Mouse (Mus musculus) layer of hippocampus, postnatal 36 days (tissue): ENCODE data around the gene Fam177a. TPM values are rescaled to one million over a fixed set of nuclear protein-coding genes. Genes with fewer than 3 reads are reported as not detected.
"Not testable (repeated sequence)": the region's sequence is repeated elsewhere in the genome, so short reads cannot be mapped to it uniquely, and the experiment has no call there.

Experiments used
- DNase-seq, 2 experiments: peaks; one replicate each; pipeline ENCODE4 v3.0.0; 2022
- total RNA-seq, 2 experiments: library from RNA; stranded (reverse); gene quantifications; 2 replicates each; pipeline ENCODE4 v1.2.3; 2021

The Fam177a gene
- total RNA-seq: 10 to 100 TPM in 1 of 2 experiments, 1 to 10 TPM in 1; 8.0 to 17.4 TPM

- DNase-seq: not testable (repeated sequence)
Measured at GRCm38 (mm10) chr12:55124242-55124641, at the start of gene Fam177a. Gene Fam177a, plus strand, starts transcription at chr12:55124469.

DNA sequence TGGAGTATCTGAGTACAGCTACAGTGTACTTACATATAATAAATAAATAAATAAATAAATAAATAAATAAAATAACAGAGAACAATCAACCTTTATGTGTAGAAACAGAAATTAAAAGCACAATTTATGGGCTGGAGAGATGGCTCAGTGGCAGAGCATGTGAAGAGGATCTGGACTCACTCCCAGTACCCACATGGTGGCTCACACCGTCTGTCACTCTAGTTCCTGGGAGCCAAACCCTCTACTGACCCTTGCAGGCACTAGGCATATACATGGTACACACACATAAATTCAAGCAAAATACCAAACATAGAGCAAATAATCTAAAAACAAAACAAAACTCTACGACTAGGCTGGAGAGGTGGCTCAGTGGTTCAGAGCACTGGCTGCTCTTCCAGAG, 49.0 kb upstream of the Fam177a start:
- no peak for DNase-seq

- not testable (repeated sequence) for DNase-seq
Measured at GRCm38 (mm10) chr12:55078706-55079105, 45.6 kb upstream of the Fam177a start.

GRCm38 (mm10) chr12:55079726-55080600, 44.3 kb upstream of the Fam177a start, which contains the start of the genes 2700097O09Rik and Srp54a:
Gene 2700097O09Rik, minus strand, starts transcription at chr12:55080110.
Gene Srp54a, plus strand, starts transcription at chr12:55080262.
- DNase-seq: peak; percentile 93

- DNase-seq: not testable (repeated sequence)
Measured at GRCm38 (mm10) chr12:55080601-55080942, 43.7 kb upstream of the Fam177a start.

DNA sequence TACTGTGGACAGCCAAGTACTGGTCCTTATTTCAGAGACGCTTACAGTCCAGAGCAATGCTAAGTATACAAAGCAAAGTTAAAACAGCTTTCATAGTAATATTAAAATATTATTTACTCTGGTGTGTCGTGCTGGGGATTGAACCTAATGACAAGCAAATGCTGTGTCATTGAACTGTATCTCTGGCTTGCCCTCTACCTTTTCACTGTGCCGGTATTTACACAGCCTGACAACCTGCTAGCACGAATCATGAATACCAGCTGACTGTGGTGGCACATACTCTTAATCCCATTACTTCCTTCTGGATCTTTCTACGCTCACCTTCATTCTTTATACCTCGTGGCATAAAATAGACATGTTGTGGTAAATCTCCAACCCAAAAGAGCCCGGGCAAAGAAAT, 32.1 kb upstream of the Fam177a start:
- DNase-seq: not testable (repeated sequence)

DNA sequence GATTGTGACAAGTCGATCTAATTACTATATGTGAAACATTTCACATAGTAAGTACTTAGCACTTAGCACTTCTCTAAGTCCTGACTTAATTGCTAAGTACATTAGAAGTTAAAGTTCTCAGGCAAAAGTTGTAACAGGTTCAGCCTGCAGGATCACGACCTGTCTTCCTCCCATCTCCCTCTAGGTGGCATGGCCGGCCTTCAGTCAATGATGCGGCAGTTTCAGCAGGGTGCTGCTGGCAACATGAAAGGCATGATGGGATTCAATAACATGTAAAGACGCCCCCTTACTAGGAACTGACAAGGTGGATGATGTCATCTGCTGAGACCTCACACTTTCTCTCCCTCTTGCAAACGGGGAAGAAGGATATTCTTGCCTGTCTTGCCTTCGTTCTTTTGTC, 11.7 kb upstream of the Fam177a start:
- DNase-seq: not testable (repeated sequence)

DNA sequence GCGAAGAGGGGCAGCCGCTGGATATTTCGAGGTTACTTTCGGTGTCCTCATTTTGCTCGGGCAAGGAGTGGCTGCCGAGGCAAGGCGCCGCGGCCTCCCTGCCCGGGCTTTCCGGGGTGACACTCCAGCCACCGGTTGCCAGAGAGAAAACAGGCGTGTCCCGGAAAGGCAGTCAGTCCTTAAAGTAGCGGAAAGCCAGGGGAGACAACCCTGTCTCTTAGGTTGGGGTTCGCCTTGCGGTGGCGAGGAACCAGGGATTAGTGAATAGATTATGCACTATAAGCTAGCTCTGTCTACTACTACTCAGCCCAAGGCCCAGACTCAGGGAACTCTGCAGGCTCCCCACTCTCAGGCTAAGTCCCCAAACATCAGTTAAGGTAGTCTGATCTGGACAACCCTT, 462 bp downstream of the Fam177a start:
- not testable (repeated sequence) for DNase-seq

- not testable (repeated sequence) for DNase-seq
Measured at GRCm38 (mm10) chr12:55135540-55135939, 11.3 kb downstream of the Fam177a start.

DNA sequence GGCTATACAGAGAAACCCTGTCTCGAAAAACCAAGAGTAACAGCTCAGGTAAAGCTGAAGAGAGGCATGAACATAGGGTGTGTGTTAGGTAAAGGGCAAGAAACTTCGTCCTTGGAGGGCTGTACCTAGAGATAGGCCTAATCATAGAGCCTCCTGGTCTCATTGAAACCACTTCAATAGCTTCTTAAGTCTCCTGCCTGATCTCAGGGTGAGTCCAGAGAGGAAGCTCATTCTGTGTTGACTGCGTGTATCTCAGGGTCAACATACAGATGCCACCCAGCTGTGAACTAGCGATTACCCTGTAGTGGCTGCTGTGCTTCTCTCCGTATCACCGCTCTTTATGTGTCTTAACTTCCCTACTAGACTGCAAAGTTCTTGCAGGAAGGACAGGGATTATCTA, 13.6 kb downstream of the Fam177a start:
- DNase-seq: not testable (repeated sequence)

DNA sequence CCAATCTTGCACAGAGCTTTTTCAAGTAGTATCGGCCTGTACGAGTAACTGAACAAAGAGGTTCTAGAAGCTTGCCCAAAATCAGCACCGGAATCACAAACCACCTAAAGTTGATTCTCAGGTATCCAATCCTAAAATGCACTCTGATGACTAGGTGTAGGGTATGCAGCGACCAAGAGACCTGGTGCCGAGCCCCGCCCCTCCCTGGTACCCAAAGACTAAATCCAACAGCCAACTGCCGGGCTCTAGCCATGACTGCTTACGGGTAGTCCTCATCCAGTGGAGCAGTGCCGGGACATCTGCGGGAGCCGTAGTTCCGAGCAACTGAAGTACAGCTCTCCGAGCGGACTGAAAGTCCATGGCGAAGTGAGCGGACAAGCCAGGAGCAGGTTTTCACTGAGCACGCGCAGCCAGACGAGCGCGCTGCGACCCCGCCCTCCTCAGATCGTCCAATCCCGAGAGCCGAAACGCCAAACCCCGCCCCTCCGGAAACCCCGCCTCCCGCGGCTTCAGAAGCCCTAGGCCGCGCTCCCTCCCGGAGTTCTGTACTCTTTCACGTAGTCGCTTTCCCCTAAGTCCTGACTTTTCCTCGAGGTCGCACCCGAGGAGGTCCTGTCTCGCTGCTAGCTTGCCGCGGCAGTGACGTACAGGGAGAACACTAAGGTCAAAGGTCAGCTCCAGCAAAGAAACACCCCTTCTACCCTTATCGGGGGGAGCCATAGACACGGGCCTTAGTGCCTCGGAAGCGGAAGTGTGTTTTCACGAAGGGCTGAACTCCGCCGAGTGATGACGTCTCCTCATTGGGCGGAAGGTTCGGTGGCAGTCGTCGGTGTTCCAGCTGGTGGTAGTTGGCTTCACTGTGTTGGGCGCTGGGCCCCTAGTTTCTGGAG, 30.5 kb downstream of the Fam177a start, which contains the start of gene Srp54b:
Gene Srp54b, plus strand, starts transcription at position 546 of the 890 bp plus-strand sequence.
- not testable (repeated sequence) for DNase-seq

DNA sequence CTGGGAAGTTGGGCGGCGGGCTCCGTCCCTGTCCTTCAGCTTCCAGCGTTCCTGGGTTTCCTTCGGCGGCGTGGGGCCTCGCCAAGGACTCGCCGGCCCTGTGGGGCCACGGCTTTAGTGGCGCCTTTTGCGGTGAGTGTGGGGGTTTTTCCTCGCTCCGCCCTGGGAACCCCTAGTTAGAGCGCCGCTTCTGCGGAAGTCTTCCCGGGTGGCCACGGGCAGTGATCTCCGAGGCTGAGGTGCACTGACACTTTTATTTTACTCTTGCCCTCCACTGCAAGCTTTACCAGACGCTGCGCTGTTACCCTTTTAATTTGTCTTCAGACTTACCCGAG, 31.1 kb downstream of the Fam177a start:
- DNase-seq: not testable (repeated sequence)

DNA sequence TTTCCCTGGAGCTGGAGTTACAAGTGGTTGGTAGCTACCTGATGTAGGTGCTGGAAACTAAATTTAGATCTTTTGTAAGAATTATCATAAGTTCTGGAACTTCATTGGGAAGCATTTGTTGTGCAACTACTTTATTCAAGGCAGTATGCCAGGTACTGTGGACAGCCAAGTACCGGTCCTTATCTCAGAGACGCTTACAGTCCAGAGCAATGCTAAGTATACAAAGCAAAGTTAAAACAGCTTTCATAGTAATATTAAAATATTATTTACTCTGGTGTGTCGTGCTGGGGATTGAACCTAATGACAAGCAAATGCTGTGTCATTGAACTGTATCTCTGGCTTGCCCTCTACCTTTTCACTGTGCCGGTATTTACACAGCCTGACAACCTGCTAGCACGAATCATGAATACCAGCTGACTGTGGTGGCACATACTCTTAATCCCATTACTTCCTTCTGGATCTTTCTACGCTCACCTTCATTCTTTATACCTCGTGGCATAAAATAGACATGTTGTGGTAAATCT, 42.8 kb downstream of the Fam177a start:
- not testable (repeated sequence) for DNase-seq

GRCm38 (mm10) chr12:55187686-55188085, 63.4 kb downstream of the Fam177a start:
- not testable (repeated sequence) for DNase-seq

DNA sequence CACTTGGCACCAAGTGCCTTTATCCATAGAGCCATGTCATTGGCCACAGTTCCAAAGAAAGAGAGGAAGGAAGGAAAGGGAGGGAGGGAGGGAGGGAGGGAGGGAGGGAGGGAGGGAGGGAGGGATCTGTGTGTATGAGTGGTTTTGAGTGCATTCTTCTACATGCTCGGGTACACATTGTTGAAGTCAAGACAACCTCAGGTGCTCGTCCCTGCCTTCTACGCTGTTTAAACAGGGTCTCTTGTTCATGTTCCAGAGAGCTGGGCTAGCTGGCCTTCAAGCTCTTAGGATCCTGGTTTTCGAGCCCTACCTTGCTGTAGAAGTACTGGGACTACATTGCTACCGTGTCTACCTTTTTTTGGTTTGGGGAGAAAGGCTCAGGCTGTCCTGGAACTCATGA, 64.9 kb downstream of the Fam177a start:
- not testable (repeated sequence) for DNase-seq

Other genes with a start within 250 kb of the Fam177a start
- gene Gm20403, start 137.9 kb upstream of the Fam177a start, total RNA-seq: not detected
- gene Baz1a, start 110.1 kb upstream of the Fam177a start, total RNA-seq: 1 to 10 TPM; 1.1 to 2.3 TPM
- gene 2700097O09Rik, start 44.4 kb upstream of the Fam177a start, total RNA-seq: 10 to 100 TPM in 1 of 2 experiments, 1 to 10 TPM in 1; 9.2 to 10.4 TPM
- 10 to 100 TPM; 88.8 to 92.2 TPM for gene Srp54a, start 44.2 kb upstream of the Fam177a start, total RNA-seq
- 10 to 100 TPM; 51.3 to 55.1 TPM for gene Srp54b, start 30.6 kb downstream of the Fam177a start, total RNA-seq
- gene 1700047I17Rik2, start 75.1 kb downstream of the Fam177a start, total RNA-seq: 1 to 10 TPM in 1 of 2 experiments, under 1 TPM in 1; 0.45 to 8.2 TPM
- gene Srp54c, start 105.7 kb downstream of the Fam177a start, total RNA-seq: 10 to 100 TPM; 38.4 to 40.5 TPM
- 1 to 10 TPM; 8.3 to 9.1 TPM for gene 1110008L16Rik, start 175.1 kb downstream of the Fam177a start, total RNA-seq
- 10 to 100 TPM; 11.9 to 14.4 TPM for gene Ppp2r3c, start 178.5 kb downstream of the Fam177a start, total RNA-seq